Mouse (Mus musculus) hindbrain, embryonic 14.5 days (tissue): Measurements from ENCODE around the gene Mif4gd. TPM values are rescaled to one million over a fixed set of nuclear protein-coding genes. Genes with fewer than 3 reads are reported as not detected.

Source experiments
- ATAC-seq: fragments of 200-750 bp; cut with Nextera tagmentation; 2 replicates; pipeline ENCODE4 v1.8.0; 2017; ENCODE audit warnings: moderate number of reproducible peaks, mild to moderate bottlenecking, moderate TSS enrichment, moderate library complexity; ENCODE audit not compliant: low FRiP score
- DNase-seq: peaks from one replicate; pipeline ENCODE4 v3.0.0-alpha.2; 2015; ENCODE audit warnings: low spot score
- H3K27ac ChIP-seq: fragments of 300-500 bp; sonication (generic); 2 replicates; pipeline ENCODE4 v1.5.1; 2014; ENCODE audit warnings: mild to moderate bottlenecking, moderate library complexity
- H3K27me3 ChIP-seq: fragments of 300-500 bp; sonication (generic); 2 replicates; pipeline ENCODE4 v1.6.1; 2014; ENCODE audit warnings: mild to moderate bottlenecking, low read length, mixed read lengths; ENCODE audit not compliant: control insufficient read depth, insufficient read depth
- H3K36me3 ChIP-seq: fragments of 300-500 bp; sonication (generic); replicated peaks from 2 replicates; pipeline ENCODE4 v1.6.1; 2014; ENCODE audit not compliant: control insufficient read depth, insufficient read depth
- H3K4me1 ChIP-seq: fragments of 300-500 bp; sonication (generic); replicated peaks from 2 replicates; pipeline ENCODE4 v1.6.1; 2014; ENCODE audit warnings: antibody characterized with exemption, low read length, mixed read lengths; ENCODE audit not compliant: control insufficient read depth, insufficient read depth
- H3K4me2 ChIP-seq: fragments of 300-500 bp; sonication (generic); replicated peaks from 2 replicates; pipeline ENCODE4 v1.6.1; 2014; ENCODE audit warnings: mild to moderate bottlenecking, moderate library complexity
- H3K4me3 ChIP-seq: fragments of 300-500 bp; sonication (generic); replicated peaks from 2 replicates; pipeline ENCODE4 v1.5.1; 2014; ENCODE audit warnings: mild to moderate bottlenecking, low read length
- H3K9ac ChIP-seq: fragments of 300-500 bp; sonication (generic); 2 replicates; pipeline ENCODE4 v1.6.1; 2014
- H3K9me3 ChIP-seq: fragments of 300-500 bp; sonication (generic); 2 replicates; pipeline ENCODE4 v1.6.1; 2016; ENCODE audit warnings: low read length; ENCODE audit not compliant: control insufficient read depth
- WGBS: fragments of 180-500 bp; shearing (Covaris S2); extraction: QIAGEN DNeasy Blood & Tissue Kit; methylation state at CpG from one replicate; pipeline ENCODE4 v1.1.7; 2014; 5-methylcytosine and 5-hydroxymethylcytosine counted together
- polyA plus RNA-seq: library from polyadenylated mRNA; unstranded; fragments of >200 nt; fragmentation: Nextera tagmentation; extraction: Ambion mirVana; gene quantifications from 2 replicates; pipeline ENCODE4 v1.2.1, GENCODE M21; 2014

Mif4gd gene
- polyA plus RNA-seq, 1 experiment from 2014 or later = 13.5 TPM

DNA sequence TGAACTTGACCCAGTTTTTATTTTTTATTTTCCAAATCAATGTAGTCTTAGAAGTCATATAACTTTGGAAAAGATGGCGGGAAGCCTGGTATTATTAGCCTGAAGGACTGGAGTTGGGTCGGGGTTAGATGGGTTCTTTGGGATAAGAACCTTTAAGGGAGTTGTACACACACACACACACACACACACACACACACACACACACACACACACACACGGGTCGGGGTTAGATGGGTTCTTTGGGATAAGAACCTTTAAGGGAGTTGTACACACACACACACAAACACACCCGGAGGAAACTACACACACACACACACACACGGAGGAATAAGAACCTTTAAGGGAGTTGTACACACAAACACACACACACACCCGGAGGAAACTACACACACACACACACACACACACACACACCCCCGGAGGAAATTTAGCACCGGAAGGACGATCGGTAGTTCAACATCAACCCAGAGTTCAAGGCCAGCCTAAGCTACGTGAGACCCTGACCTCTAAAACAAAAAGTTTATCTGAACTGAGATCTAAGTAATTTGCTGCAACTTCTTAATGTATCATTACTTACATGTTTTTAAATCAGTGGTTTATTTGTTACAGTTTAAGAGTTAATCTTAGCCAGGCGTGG, 15.8 kb upstream of the Mif4gd start:
- no peaks in the 10 kb centered on the region for H3K27me3 ChIP-seq
- ATAC-seq (peak; percentile 22; the same call in 1 of the 2 replicates), DNase-seq (no peak)
- H3K27ac ChIP-seq = no peak overlapping the region
- 55% methylated on average over 13 of the region's 13 CpGs for WGBS
- peaks cover 14% of the 10 kb centered on the region; the same call in 1 of the 2 replicates for H3K4me1 ChIP-seq
- peak overlapping the region; percentile 75 for H3K4me3 ChIP-seq
- peak overlapping the region; percentile 79 for H3K9ac ChIP-seq
- no peaks in the 10 kb centered on the region for H3K9me3 ChIP-seq
- H3K36me3 ChIP-seq = peaks cover 2% of the 10 kb centered on the region
- peak overlapping the region; percentile 87 for H3K4me2 ChIP-seq

DNA sequence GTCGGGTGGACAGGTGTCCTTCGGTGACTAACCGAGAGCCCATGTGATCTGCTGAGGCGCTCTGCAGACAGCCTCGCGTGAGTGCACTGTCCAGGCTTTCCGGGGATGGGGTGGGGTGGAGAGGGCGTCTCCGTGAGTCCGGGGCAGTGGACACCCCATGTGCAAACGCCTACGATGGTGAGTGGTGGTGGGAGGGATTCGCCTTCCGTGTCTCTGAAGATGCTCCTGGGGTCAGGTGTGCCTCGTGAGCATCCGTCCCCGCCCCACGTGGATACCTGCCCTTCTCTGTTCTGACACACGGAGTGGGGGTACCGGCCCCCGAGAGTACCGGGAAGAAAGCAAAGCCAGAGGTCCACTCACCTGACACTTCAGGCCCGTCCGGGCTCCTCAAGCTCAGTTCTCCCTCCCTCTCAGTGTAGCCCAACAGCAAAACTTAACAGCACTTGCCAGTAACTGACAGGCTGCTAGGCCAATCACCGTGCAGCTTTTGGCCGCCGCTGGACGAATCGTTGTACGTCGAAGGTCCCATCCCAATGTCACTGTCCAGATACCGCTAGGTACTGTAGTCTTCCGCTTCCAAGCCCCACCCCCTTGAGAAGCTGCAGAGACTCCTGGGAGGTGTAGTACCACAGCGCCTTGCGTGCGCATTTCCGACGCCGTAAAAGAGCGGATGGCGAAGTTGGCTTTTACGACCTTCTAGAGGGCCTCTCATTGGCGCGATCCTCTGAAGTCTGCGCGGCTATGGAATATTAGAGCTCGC, 15.1 kb upstream of the Mif4gd start, which contains the start of gene Slc25a19:
Slc25a19 (minus strand) TSS at position 591 of the 760 bp plus-strand sequence.
- H3K27me3 ChIP-seq = no peaks in the 10 kb centered on the region
- WGBS = under 1% methylated on average over 47 of the region's 47 CpGs
- H3K4me1 ChIP-seq = peaks cover 14% of the 10 kb centered on the region; the same call in 1 of the 2 replicates
- no peak within 1 kb of the TSS for H3K27ac ChIP-seq
- DNase-seq (peak; percentile 98), ATAC-seq (peak; percentile 99)
- peaks cover 9% of the 10 kb centered on the region for H3K36me3 ChIP-seq
- H3K9me3 ChIP-seq = no peaks in the 10 kb centered on the region
- peak within 1 kb of the TSS; percentile 87 for H3K4me2 ChIP-seq
- H3K9ac ChIP-seq = peak within 1 kb of the TSS; percentile 79
- H3K4me3 ChIP-seq = peak within 1 kb of the TSS; percentile 75

DNA sequence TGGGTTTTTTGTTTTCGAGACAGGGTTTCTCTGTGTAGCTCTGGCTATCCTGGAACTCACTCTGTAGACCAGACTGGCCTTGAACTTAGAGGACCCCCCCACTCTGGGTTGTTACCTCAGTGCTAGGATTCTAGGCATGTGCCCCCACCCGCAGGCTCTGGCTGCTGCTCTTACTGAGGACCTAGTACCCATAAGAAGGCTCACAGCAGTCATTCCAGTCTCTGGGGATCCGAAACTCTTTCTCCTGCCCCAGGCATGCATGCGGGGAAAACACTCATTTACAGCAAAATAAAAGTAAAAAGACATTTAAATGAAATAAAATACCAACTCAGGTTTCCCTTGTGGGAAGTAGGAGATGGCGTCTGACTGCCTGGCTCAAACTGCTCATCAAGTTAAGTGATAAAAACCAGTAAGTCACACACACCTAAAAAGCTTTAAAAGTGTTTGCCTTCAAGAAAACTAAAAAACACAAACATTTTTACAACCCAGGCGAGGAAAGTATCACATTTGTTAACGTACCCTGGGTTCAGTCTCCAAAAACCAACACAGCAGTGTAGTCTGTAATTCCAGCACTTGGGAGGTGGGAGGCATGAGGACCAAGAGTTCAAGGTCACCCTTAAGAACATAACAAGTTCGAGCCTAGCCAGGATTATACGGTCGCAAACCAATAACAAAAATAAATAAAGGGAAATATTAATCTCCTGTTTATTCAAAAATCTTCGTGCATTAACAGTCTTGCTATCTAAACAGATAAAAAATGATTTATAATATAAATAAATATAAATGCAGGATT, 14.3 kb upstream of the Mif4gd start:
- H3K9ac ChIP-seq = peak overlapping the region; percentile 79
- H3K27me3 ChIP-seq = no peaks in the 10 kb centered on the region
- no peak overlapping the region for H3K27ac ChIP-seq
- H3K4me3 ChIP-seq = peak overlapping the region; percentile 75
- H3K9me3 ChIP-seq = no peaks in the 10 kb centered on the region
- peaks cover 18% of the 10 kb centered on the region for H3K36me3 ChIP-seq
- ATAC-seq (no peak), DNase-seq (no peak)
- WGBS = 59% methylated on average over 11 of the region's 11 CpGs
- H3K4me2 ChIP-seq = peak overlapping the region; percentile 87
- H3K4me1 ChIP-seq = peaks cover 14% of the 10 kb centered on the region; the same call in 1 of the 2 replicates

DNA sequence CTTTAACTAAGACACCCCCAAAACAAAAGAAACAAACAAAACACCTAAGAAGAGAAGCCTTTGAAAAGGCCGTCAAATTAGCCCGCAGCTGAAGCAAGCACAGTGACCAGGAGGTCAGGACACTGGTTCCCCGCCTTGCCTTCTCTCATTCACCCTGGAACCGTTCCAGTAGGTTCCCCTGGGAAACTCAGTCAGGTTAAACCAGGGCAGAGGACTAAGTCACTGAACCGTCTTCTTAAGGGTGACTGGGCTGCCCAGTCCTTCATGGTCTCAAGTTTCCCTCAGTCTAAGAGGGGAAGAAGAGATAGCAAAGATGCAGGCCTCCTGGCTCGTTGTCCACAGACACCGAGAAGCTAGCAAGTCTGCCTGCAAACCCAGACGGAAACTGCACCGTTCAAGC, 13.1 kb upstream of the Mif4gd start:
- H3K4me1 ChIP-seq = peaks cover 14% of the 10 kb centered on the region; the same call in 1 of the 2 replicates
- ATAC-seq (no peak), DNase-seq (no peak)
- H3K36me3 ChIP-seq = peaks cover 26% of the 10 kb centered on the region
- no peak overlapping the region for H3K4me3 ChIP-seq
- H3K27me3 ChIP-seq = no peaks in the 10 kb centered on the region
- H3K4me2 ChIP-seq = no peak overlapping the region
- H3K9ac ChIP-seq = 0 out of 2 replicates have a peak overlapping the region, but pooled peaks have one; percentile 16
- WGBS = 81% methylated on average over 9 of the region's 9 CpGs
- H3K27ac ChIP-seq = no peak overlapping the region
- no peaks in the 10 kb centered on the region for H3K9me3 ChIP-seq

DNA sequence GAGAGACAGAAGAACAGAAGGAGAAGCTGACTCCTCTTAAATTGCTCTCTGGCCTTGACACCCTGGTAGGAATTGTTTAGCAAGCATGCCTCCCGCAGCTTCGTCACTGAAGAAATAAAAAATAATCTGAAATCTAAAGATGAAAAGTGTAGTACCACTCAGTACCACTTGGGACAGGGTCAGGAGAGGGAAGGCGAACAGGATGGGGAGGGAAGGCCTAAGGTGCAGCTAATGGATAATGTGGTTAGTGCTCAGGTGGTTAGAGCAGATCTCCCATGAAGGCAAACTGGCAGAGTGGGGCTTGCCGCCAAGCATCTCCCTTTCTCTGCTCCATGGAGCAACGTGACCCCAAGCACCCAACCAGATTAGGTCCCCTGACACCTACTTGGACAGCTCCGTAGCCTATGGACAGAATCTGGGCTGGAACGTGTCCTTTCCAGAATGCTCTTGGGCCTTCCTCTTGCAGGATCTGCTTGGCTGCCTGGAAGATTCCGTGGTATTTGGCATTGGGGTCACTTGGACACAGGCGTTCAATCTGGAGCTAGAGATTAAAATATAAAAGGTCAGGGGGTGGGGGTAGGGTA, 10.8 kb upstream of the Mif4gd start:
- Histone ChIP-seq H3K4me1 (peaks cover 11% of the 10 kb centered on the region; the same call in 1 of the 2 replicates), H3K9ac (no peak overlapping the region), H3K9me3 (no peaks in the 10 kb centered on the region), H3K4me3 (no peak overlapping the region), H3K4me2 (no peak overlapping the region), H3K27me3 (no peaks in the 10 kb centered on the region), H3K27ac (no peak overlapping the region), H3K36me3 (peaks cover 49% of the 10 kb centered on the region)
- no peak for ATAC-seq
- no peak for DNase-seq
- WGBS = 74% methylated on average over 9 of the region's 9 CpGs

DNA sequence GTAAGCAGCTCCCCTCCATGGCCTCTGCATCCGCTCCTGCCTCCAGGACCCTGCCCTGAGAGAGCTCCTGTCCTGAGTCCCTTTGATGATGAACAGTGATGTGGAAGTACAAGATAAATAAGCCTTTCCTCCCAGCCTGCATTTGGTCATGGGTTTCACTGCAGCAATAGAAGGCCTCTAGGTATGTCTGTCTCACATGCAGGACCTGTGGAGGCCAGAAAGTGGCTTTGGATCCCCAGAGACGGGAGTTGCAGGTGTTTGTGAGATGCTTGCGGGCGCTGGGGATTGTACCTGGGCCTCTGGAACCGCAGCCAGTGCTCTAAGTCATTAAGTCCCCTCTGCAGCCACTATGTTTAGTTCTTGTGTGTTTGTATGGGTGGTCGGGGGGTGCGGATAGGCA, 7.2 kb upstream of the Mif4gd start:
- Histone ChIP-seq H3K27me3 (no peaks in the 10 kb centered on the region), H3K4me2 (no peak overlapping the region), H3K9me3 (no peaks in the 10 kb centered on the region), H3K4me3 (no peak overlapping the region), H3K27ac (no peak overlapping the region), H3K4me1 (no peaks in the 10 kb centered on the region), H3K36me3 (peaks cover 75% of the 10 kb centered on the region), H3K9ac (no peak overlapping the region)
- WGBS = 92% methylated on average over 7 of the region's 7 CpGs
- DNase-seq (no peak), ATAC-seq (no peak)

DNA sequence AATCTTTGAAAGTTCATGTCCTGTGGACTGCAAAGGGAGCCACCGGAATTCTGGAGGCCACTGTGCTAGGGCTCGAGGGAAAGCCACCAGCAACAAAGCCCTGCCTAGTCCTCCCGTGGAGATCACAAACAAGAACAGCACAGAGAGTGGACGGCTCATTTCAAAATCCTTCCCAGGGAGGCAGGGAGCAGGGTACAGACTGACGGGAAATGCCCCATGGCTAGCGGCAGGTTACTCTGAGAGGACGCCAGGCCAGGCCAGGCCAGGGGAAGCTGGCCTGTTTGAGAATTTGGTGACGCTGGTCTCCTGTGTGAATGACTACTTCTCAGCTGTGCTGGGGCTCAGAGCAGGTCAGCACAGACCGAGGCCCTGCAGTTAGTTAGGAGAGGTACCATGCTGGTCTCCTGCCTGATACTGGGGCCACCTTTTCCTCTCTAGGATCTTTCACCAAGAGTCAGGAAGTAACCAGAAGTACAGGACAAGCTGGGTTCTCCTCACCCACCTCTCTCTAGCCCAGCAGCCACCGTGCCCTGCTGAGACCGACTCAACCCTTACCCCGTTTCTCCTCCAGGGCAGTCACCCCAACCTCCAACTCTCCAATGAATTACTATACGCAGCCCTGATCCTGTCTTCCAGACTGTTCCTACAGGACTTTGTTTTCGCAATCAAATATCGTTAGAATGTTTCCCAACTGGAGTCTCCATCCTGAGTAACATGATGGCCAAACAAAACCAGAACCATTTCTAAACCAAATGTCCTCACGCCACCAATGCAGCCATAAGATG, 6.2 kb upstream of the Mif4gd start:
- WGBS = 89% methylated on average over 16 of the region's 16 CpGs
- Histone ChIP-seq H3K27ac (no peak overlapping the region), H3K4me1 (no peaks in the 10 kb centered on the region), H3K9me3 (no peaks in the 10 kb centered on the region), H3K36me3 (peaks cover 75% of the 10 kb centered on the region), H3K4me3 (no peak overlapping the region), H3K27me3 (peaks cover 7% of the 10 kb centered on the region; the same call in 1 of the 2 replicates), H3K9ac (no peak overlapping the region), H3K4me2 (no peak overlapping the region)
- ATAC-seq (no peak), DNase-seq (no peak)

DNA sequence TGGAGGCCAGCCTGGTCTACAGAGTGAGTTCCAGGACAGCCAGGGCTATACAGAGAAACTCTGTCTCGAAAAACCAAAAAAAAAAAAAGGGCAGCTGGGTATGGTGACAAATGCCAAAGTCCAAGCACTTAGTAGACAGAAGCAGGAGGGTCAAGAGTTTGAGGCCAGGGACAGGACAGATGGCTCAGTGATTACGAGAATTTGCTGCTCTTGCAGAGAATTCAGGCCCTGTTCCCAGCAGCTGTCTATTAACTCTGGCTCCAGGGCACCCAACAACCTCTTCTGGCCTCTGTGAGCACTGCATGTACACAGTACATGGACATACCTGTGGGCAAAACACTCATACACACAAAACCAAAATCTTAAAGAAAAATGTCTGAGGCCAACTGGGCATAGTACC, 5.2 kb upstream of the Mif4gd start:
- no peak for ATAC-seq
- 81% methylated on average over 2 of the region's 2 CpGs for WGBS
- DNase-seq = no peak
- no peak overlapping the region for H3K9ac ChIP-seq
- H3K9me3 ChIP-seq = no peaks in the 10 kb centered on the region
- no peak overlapping the region for H3K27ac ChIP-seq
- H3K27me3 ChIP-seq = peaks cover 9% of the 10 kb centered on the region; the same call in 1 of the 2 replicates
- no peak overlapping the region for H3K4me2 ChIP-seq
- H3K36me3 ChIP-seq = peaks cover 67% of the 10 kb centered on the region
- H3K4me3 ChIP-seq = no peak overlapping the region
- H3K4me1 ChIP-seq = no peaks in the 10 kb centered on the region
